Mouse (Mus musculus) spleen, postnatal 36 days (tissue): ENCODE results near the gene Gm15155.
"Not testable (repeated sequence)": the region's sequence is repeated elsewhere in the genome, so short reads cannot be mapped to it uniquely, and the experiment has no call there.

Experiments
- DNase-seq, 2 experiments: peaks; one replicate each; pipeline ENCODE4 v3.0.0; 2022; ENCODE audit warnings: low spot score in 2 of 2, mixed read lengths in 1 of 2

The Gm15155 gene

GRCm38 (mm10) chrX:156009756-156010155 lies 385.2 kb downstream of the Gm15155 start:
- no peak for DNase-seq

GRCm38 (mm10) chrX:156155776-156156175 lies 531.2 kb downstream of the Gm15155 start:
- DNase-seq = no peak

- no peak for DNase-seq
Measured at GRCm38 (mm10) chrX:156171587-156171986, 547.0 kb downstream of the Gm15155 start.

DNA sequence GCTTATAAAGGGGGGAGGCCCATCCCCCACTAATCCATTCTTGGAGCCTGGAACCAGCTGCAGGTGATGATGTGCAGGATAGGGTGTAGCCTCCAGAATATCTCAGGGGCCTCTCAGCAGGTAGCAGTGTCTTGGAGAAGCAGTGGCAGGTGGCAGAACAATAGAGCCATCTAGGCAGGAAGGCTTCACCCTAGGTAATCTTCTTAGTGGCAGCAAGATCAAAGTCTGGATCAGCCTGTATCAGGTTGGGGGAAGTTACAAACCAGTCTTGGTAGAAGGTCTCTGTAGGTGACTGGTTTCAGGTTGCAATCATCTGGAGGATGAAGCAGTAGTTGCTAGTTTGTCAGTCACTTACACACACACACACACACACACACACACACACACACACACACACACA lies 679.3 kb downstream of the Gm15155 start:
- DNase-seq = not testable (repeated sequence)
